Mouse (Mus musculus): Measurements from ENCODE around the gene Eif3i.

DNA sequence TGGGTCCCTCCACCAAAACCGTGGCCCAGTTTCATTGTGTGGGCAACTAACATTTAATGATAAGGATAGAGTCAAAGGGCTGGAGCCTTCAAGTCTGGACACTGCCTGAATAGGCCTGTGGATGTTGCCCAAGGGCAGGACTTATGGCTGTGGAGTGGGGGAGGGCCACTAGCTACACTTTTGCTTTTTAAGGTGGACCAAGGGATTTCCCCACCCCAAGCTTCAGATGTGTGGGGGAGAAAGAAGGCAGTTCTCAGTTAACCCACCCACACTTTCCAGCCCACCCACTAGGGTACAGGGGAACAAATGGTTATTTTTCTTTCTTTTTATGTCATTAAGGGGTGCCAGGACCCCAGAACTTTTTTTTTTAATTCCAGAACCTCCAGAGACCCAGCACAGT is 16.1 kb downstream of the Eif3i start:
- no peak for TF ChIP-seq CTCF (IDR thresholded peaks at IDR 0.05; ENCODE audit: control insufficient read depth, insufficient read depth, insufficient replicate concordance, low read depth, low read length)
- no peak for TF ChIP-seq POLR2A (IDR thresholded peaks at IDR 0.05; ENCODE audit: control insufficient read depth, low read depth, low read length)

All from testis, adult 2 months (tissue).